Mouse (Mus musculus) C2C12 (cell line): Measurements from ENCODE around the gene Btbd35f16. TPM values are rescaled to one million over a fixed set of nuclear protein-coding genes. Genes with fewer than 3 reads are reported as not detected.
"Not testable (repeated sequence)": the region's sequence is repeated elsewhere in the genome, so short reads cannot be mapped to it uniquely, and the experiment has no call there.

Experiments
- H3K27me3 ChIP-seq: one replicate; pipeline ENCODE4 v1.6.1; 2011; ENCODE audit not compliant: control insufficient read depth, insufficient read depth, insufficient read length
- H3K36me3 ChIP-seq: one replicate; pipeline ENCODE4 v1.6.1; 2011; ENCODE audit not compliant: control insufficient read depth, insufficient read depth
- H3K4me3 ChIP-seq: one replicate; pipeline ENCODE4 v1.5.1; 2011; ENCODE audit warnings: mild to moderate bottlenecking, control low read depth; ENCODE audit not compliant: poor library complexity, insufficient read depth, severe bottlenecking
- H3K79me2 ChIP-seq: one replicate; pipeline ENCODE4 v1.6.1; 2011; ENCODE audit not compliant: control insufficient read depth, insufficient read depth
- H3K79me3 ChIP-seq: one replicate; pipeline ENCODE4 v1.6.1; 2011; ENCODE audit warnings: low read depth, control low read depth
- H3ac ChIP-seq: one replicate; pipeline ENCODE3; 2011; ENCODE audit warnings: low read depth; ENCODE audit not compliant: control insufficient read depth, insufficient read length
- long read RNA-seq, 2 experiments: library from polyadenylated mRNA; unstranded; transcript quantifications; one replicate each; pipeline ENCODE4 v2.0.0; 2019 to 2020
- polyA plus RNA-seq: library from polyadenylated mRNA; unstranded; fragments of >200 nt; fragmentation: generic; extraction: Trizol; gene quantifications from one replicate; pipeline ENCODE4 v1.2.1, GENCODE M21; 2012; ENCODE audit warnings: missing spikeins

The Btbd35f16 gene
- polyA plus RNA-seq, result not detected
- long read RNA-seq, experiment 1, result 0 reads
- long read RNA-seq, experiment 2, result 0 reads

- not testable (repeated sequence) for H3ac ChIP-seq, H3K27me3 ChIP-seq, H3K79me3 ChIP-seq, H3K4me3 ChIP-seq, H3K36me3 ChIP-seq, H3K79me2 ChIP-seq
Observed at GRCm38 (mm10) chrX:3956902-3957301, at the start of gene Btbd35f16. Gene Btbd35f16, minus strand, starts transcription at chrX:3957002.

Other genes with a start within 250 kb of the Btbd35f16 start
- not detected for gene Btbd35f10, start 204.1 kb downstream of the Btbd35f16 start, polyA plus RNA-seq
- gene Btbd35f3, start 80.7 kb upstream of the Btbd35f16 start, polyA plus RNA-seq, result not detected
- gene Btbd35f28, start 239.6 kb upstream of the Btbd35f16 start, polyA plus RNA-seq, result not detected